Mouse (Mus musculus) liver, embryonic 15.5 days (tissue): Measurements from ENCODE around the gene Atp6v1g2. TPM values are rescaled to one million over a fixed set of nuclear protein-coding genes. Genes with fewer than 3 reads are reported as not detected.

Source experiments
- ATAC-seq: fragments of 200-750 bp; cut with Nextera tagmentation; 2 replicates; pipeline ENCODE4 v1.8.0; 2017; ENCODE audit warnings: moderate number of reproducible peaks, mild to moderate bottlenecking, moderate library complexity; ENCODE audit not compliant: insufficient read depth
- H3K27ac ChIP-seq: fragments of 300-500 bp; sonication (generic); replicated peaks from 2 replicates; pipeline ENCODE4 v1.5.1; 2015; ENCODE audit warnings: mild to moderate bottlenecking, inconsistent platforms
- H3K27me3 ChIP-seq: fragments of 300-500 bp; sonication (generic); 2 replicates; pipeline ENCODE4 v1.6.1; 2015; ENCODE audit warnings: mild to moderate bottlenecking, inconsistent platforms
- H3K36me3 ChIP-seq: fragments of 300-500 bp; sonication (generic); replicated peaks from 2 replicates; pipeline ENCODE4 v1.6.1; 2015; ENCODE audit warnings: moderate library complexity, mild to moderate bottlenecking, inconsistent platforms
- H3K4me1 ChIP-seq: fragments of 300-500 bp; sonication (generic); replicated peaks from 2 replicates; pipeline ENCODE4 v1.6.1; 2015; ENCODE audit warnings: inconsistent platforms
- H3K4me2 ChIP-seq: fragments of 300-500 bp; sonication (generic); 2 replicates; pipeline ENCODE4 v1.6.1; 2015; ENCODE audit warnings: moderate library complexity, mild to moderate bottlenecking, inconsistent platforms
- H3K4me3 ChIP-seq: fragments of 300-500 bp; sonication (generic); replicated peaks from 2 replicates; pipeline ENCODE4 v1.5.1; 2015; ENCODE audit warnings: mild to moderate bottlenecking, inconsistent platforms
- H3K9ac ChIP-seq: fragments of 300-500 bp; sonication (generic); 2 replicates; pipeline ENCODE4 v1.6.1; 2015; ENCODE audit warnings: moderate library complexity, mild to moderate bottlenecking, inconsistent platforms
- H3K9me3 ChIP-seq: fragments of 300-500 bp; sonication (generic); replicated peaks from 2 replicates; pipeline ENCODE4 v1.6.1; 2016; ENCODE audit warnings: inconsistent platforms
- WGBS: fragments of 180-500 bp; shearing (Covaris S2); methylation state at CpG from one replicate; pipeline ENCODE4 v1.1.7; 2015; ENCODE audit warnings: mixed read lengths; ENCODE audit not compliant: insufficient replicate concordance; 5-methylcytosine and 5-hydroxymethylcytosine counted together
- microRNA-seq: library from miRNA; unstranded; fragments of <30 nt; microRNA quantifications from one replicate; pipeline ENCODE4, GENCODE M21; 2016
- polyA plus RNA-seq: library from polyadenylated mRNA; unstranded; fragments of >200 nt; fragmentation: Nextera tagmentation; extraction: Ambion mirVana; gene quantifications from 2 replicates; pipeline ENCODE4 v1.2.1, GENCODE M21; 2015

The Atp6v1g2 gene
- polyA plus RNA-seq, 1 experiment from 2014 or later: 0.58 TPM

DNA sequence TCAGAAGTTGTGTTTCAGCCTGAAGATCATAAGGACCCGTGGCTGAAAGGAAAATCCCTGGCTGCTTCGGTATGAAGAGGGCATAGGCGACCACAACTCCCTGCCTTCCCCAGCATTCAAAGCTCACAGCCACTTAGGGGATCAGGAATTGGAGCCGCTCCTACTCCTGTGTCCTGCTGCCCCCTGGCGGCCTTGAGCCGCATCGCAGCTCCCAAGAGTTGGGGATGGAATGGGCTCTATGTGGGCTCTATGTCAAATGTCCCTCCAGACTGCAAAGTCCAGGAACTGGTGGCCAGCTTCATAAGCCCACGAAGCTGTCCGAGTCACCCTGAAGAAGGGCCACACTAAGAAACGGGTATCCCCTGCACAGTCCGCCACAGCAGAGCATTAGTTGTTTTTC lies 41.3 kb downstream of the Atp6v1g2 start:
- no peak for ATAC-seq
- Histone ChIP-seq H3K9ac (no peak overlapping the region), H3K9me3 (no peaks in the 10 kb centered on the region), H3K4me2 (no peak overlapping the region), H3K4me1 (no peaks in the 10 kb centered on the region; the same call in 1 of the 2 replicates), H3K36me3 (no peaks in the 10 kb centered on the region), H3K27ac (no peak overlapping the region), H3K4me3 (no peak overlapping the region), H3K27me3 (peaks cover 34% of the 10 kb centered on the region)
- WGBS: 3% methylated on average over 11 of the region's 11 CpGs

DNA sequence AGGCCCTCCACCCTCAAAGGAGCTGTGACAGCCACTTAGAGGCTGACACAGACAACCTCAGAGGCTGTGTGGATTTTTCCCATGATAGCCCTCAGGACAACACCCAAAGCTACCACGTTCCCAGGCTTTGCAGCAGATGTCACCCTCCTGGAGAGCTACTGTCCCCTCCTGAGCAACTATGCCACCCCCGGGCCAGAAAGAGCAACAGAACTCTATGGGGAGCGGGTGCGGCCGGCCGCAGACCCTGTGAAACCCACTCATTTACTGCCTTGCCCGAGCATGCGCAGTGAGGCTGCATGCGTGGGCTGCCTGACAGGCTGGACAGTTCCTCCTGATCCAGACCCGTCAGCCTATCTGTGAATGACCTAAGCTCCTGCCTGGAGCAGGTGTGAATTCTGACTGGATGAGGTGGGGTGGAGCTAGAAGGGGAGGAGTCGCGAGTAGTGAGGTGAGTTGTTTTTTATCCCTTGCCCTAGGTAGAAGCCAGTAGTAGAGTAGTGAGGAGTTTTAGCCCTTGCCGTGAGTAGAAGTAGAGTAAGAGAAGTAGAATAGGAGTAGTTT lies 42.9 kb downstream of the Atp6v1g2 start:
- Histone ChIP-seq H3K4me1 (no peaks in the 10 kb centered on the region; the same call in 1 of the 2 replicates), H3K9me3 (no peaks in the 10 kb centered on the region), H3K27ac (no peak overlapping the region), H3K4me3 (no peak overlapping the region), H3K27me3 (peaks cover 34% of the 10 kb centered on the region), H3K4me2 (no peak overlapping the region), H3K9ac (no peak overlapping the region), H3K36me3 (no peaks in the 10 kb centered on the region)
- no peak for ATAC-seq
- 20% methylated on average over 13 of the region's 13 CpGs for WGBS

DNA sequence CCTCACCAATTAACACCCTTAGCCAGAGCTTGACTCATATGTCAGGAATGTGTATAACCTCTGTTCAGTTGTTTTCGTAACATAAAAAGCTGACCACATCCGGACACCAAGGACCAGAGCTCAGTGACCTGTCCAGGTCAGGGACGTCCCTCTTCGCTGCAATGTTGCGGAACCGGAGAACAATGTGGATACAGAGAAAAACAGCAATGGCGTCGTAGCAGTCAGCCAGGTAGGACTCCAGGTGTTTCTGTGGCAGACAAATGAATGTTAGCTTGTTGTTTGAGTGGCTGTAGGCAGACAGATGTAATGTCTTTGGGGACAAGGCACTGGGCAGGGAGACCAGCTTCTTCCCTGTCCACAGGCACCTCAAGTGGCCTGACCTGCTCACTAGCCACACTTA lies 44.6 kb downstream of the Atp6v1g2 start:
- Histone ChIP-seq H3K4me3 (no peak overlapping the region), H3K36me3 (no peaks in the 10 kb centered on the region), H3K27ac (no peak overlapping the region), H3K4me1 (no peaks in the 10 kb centered on the region; the same call in 1 of the 2 replicates), H3K4me2 (no peak overlapping the region), H3K9me3 (no peaks in the 10 kb centered on the region), H3K27me3 (peaks cover 34% of the 10 kb centered on the region), H3K9ac (no peak overlapping the region)
- WGBS: 64% methylated on average over 8 of the region's 8 CpGs
- ATAC-seq: no peak

DNA sequence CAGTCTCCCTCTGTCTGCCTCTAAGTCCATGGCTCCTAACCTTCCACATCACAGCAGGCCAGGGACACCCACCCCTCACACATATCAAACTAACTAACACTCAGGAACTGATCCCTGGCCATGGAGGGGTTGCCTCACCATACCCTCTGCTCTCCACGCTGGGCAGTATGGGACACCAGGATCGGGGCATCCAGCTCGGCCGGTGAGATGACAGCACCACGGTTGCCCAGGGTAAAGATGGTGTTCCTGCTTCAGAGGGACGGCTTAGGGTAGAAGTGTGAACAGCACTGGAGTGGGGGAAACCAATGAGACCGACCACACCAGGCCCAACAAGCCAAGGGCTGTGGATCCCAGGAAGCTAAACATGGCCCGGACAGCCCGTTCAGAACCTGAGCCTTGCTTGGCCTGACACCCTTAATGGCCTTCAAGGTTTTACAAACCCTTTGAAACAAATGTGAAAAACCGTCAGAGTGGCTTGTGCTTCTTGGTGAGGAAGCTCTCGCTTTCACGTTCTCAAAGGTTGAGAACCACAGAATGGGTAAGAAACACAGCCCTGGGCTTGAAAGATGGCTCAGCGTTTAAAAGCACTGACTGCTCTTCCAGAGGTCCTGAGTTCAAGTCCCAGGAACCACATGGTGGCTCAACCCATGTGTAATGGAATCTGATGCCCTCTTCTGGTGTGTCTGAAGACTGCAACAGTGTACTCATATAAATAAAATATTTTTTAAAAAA lies 45.7 kb downstream of the Atp6v1g2 start:
- no peak overlapping the region for H3K4me2 ChIP-seq
- H3K9me3 ChIP-seq: no peaks in the 10 kb centered on the region
- no peak for ATAC-seq
- H3K9ac ChIP-seq: no peak overlapping the region
- no peaks in the 10 kb centered on the region; the same call in 1 of the 2 replicates for H3K4me1 ChIP-seq
- peaks cover 34% of the 10 kb centered on the region for H3K27me3 ChIP-seq
- H3K36me3 ChIP-seq: no peaks in the 10 kb centered on the region
- no peak overlapping the region for H3K4me3 ChIP-seq
- H3K27ac ChIP-seq: no peak overlapping the region
- WGBS: 69% methylated on average over 13 of the region's 13 CpGs

DNA sequence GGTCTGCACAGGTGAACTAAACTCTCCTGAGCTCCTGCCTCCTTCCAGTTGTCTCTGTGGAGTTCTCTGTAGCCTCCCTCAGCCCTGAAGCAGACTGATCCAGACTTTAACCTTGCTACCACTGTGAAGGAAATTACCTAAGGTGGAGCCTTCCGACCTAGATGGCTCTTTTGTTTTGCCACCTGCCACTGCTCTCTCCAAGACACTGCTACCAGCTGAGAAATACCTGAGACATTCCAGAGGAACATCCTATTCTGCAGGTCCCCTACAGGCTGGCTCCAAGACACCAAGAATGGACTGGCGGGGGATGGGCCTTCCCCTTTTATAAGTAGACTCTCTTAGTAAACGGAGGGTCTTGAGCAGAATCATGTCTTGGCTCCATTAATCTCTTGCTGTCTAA lies 46.8 kb downstream of the Atp6v1g2 start:
- no peak for ATAC-seq
- Histone ChIP-seq H3K27ac (no peak overlapping the region), H3K4me2 (no peak overlapping the region), H3K4me3 (no peak overlapping the region), H3K9me3 (no peaks in the 10 kb centered on the region), H3K9ac (no peak overlapping the region), H3K4me1 (no peaks in the 10 kb centered on the region), H3K27me3 (peaks cover 28% of the 10 kb centered on the region), H3K36me3 (no peaks in the 10 kb centered on the region)
- 52% methylated on average over 3 of the region's 3 CpGs for WGBS

DNA sequence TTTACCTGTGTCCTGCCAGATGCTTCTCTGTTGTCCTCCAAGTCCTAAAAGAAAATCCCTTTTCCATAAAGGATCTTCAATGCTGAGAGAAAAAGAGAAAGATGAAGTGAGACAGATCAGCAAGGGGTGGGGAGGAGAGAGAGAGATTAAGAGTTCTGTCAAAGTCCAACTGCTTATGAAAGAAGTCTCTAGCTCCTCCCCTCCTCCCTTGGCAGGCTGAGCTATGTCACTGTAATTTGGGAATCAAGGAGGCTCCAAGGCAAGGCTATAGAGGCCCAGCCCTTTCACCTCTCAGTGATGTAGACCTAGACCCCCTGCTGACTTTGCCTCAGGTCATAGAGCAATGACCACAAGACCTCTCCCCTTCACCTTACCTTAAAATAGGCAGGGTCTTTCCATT lies 52.0 kb downstream of the Atp6v1g2 start:
- H3K4me3 ChIP-seq: no peak overlapping the region
- H3K9ac ChIP-seq: no peak overlapping the region
- no peaks in the 10 kb centered on the region for H3K36me3 ChIP-seq
- no peaks in the 10 kb centered on the region for H3K4me1 ChIP-seq
- no peak for ATAC-seq
- peaks cover 8% of the 10 kb centered on the region for H3K27me3 ChIP-seq
- no peaks in the 10 kb centered on the region for H3K9me3 ChIP-seq
- H3K27ac ChIP-seq: no peak overlapping the region
- H3K4me2 ChIP-seq: no peak overlapping the region

Small RNA genes lying within 50 kb of the gene (microRNA-seq; reads per million reads assigned to microRNA genes)
- gene Mir6973a: not detected
- not detected for gene Mir6974
- 2.0 reads per million for gene Mir6975
- 1.3 reads per million for gene Mir8094

Other genes with a start within 250 kb of the Atp6v1g2 start
- gene Vars, start 232.7 kb upstream of the Atp6v1g2 start, polyA plus RNA-seq: 99.0 and 133 TPM in 2 replicates
- 0.09 and 0.12 TPM in 2 replicates for gene Vwa7, start 217.1 kb upstream of the Atp6v1g2 start, polyA plus RNA-seq
- gene Sapcd1, start 205.6 kb upstream of the Atp6v1g2 start, polyA plus RNA-seq: 2.2 and 2.3 TPM in 2 replicates
- 3.4 and 4.3 TPM in 2 replicates for gene Msh5, start 186.9 kb upstream of the Atp6v1g2 start, polyA plus RNA-seq
- gene Clic1, start 183.7 kb upstream of the Atp6v1g2 start, polyA plus RNA-seq: 120 and 122 TPM in 2 replicates
- 18.6 and 22.8 TPM in 2 replicates for gene Ddah2, start 174.6 kb upstream of the Atp6v1g2 start, polyA plus RNA-seq
- gene Ly6g6c, start 168.3 kb upstream of the Atp6v1g2 start, polyA plus RNA-seq: 0.21 and 0.40 TPM in 2 replicates
- gene Mpig6b, start 167.5 kb upstream of the Atp6v1g2 start, polyA plus RNA-seq: 3.2 and 4.4 TPM in 2 replicates
- 0.12 and 0.26 TPM in 2 replicates for gene Ly6g6e, start 156.8 kb upstream of the Atp6v1g2 start, polyA plus RNA-seq
- gene Ly6g6d, start 155.6 kb upstream of the Atp6v1g2 start, polyA plus RNA-seq: 0.41 and 0.70 TPM in 2 replicates
- 5.1 and 7.0 TPM in 2 replicates for gene Ly6g6f, start 148.1 kb upstream of the Atp6v1g2 start, polyA plus RNA-seq
- 50.0 and 53.2 TPM in 2 replicates for gene Abhd16a, start 144.4 kb upstream of the Atp6v1g2 start, polyA plus RNA-seq
- not detected in 2 replicates for gene Ly6g5c, start 125.4 kb upstream of the Atp6v1g2 start, polyA plus RNA-seq
- gene Ly6g5b, start 118.2 kb upstream of the Atp6v1g2 start, polyA plus RNA-seq: 0.23 and 0.24 TPM in 2 replicates
- gene Gpank1, start 112.2 kb upstream of the Atp6v1g2 start, polyA plus RNA-seq: 12.8 and 15.5 TPM in 2 replicates
- 125 TPM in 2 replicates for gene Csnk2b, start 111.6 kb upstream of the Atp6v1g2 start, polyA plus RNA-seq
- gene D17H6S53E, start 107.3 kb upstream of the Atp6v1g2 start, polyA plus RNA-seq: 2.2 and 2.5 TPM in 2 replicates
- 853 and 907 TPM in 2 replicates for gene Apom, start 101.6 kb upstream of the Atp6v1g2 start, polyA plus RNA-seq
- 19.3 and 20.0 TPM in 2 replicates for gene Bag6, start 98.5 kb upstream of the Atp6v1g2 start, polyA plus RNA-seq
- gene Prrc2a, start 68.8 kb upstream of the Atp6v1g2 start, polyA plus RNA-seq: 46.9 and 52.2 TPM in 2 replicates
- gene Aif1, start 57.6 kb upstream of the Atp6v1g2 start, polyA plus RNA-seq: 20.5 and 22.2 TPM in 2 replicates
- 40.1 and 40.2 TPM in 2 replicates for gene Lst1, start 45.2 kb upstream of the Atp6v1g2 start, polyA plus RNA-seq
- 1.2 and 2.0 TPM in 2 replicates for gene Ltb, start 39.2 kb upstream of the Atp6v1g2 start, polyA plus RNA-seq
- 0.31 and 0.36 TPM in 2 replicates for gene Tnf, start 31.7 kb upstream of the Atp6v1g2 start, polyA plus RNA-seq
- gene Lta, start 28.3 kb upstream of the Atp6v1g2 start, polyA plus RNA-seq: 0.06 TPM in 1 of 2 replicates, not detected in the other
- 0.24 TPM in 1 of 2 replicates, not detected in the other for gene Gm16181, start 12.8 kb upstream of the Atp6v1g2 start, polyA plus RNA-seq
- 3.2 and 3.6 TPM in 2 replicates for gene Nfkbil1, start 2.1 kb downstream of the Atp6v1g2 start, polyA plus RNA-seq
- gene Ddx39b, start 8.1 kb downstream of the Atp6v1g2 start, polyA plus RNA-seq: 141 and 150 TPM in 2 replicates
- 99.7 and 119 TPM in 2 replicates for gene H2-D1, start 29.1 kb downstream of the Atp6v1g2 start, polyA plus RNA-seq
- 0.58 and 0.70 TPM in 2 replicates for gene H2-Q1, start 86.7 kb downstream of the Atp6v1g2 start, polyA plus RNA-seq
- gene H2-Q2, start 108.6 kb downstream of the Atp6v1g2 start, polyA plus RNA-seq: 0.94 and 1.4 TPM in 2 replicates
- gene H2-Q4, start 146.0 kb downstream of the Atp6v1g2 start, polyA plus RNA-seq: 2.2 and 2.7 TPM in 2 replicates
- gene H2-Q6, start 191.2 kb downstream of the Atp6v1g2 start, polyA plus RNA-seq: 9.5 and 11.9 TPM in 2 replicates
- 18.4 and 18.7 TPM in 2 replicates for gene H2-Q7, start 205.5 kb downstream of the Atp6v1g2 start, polyA plus RNA-seq
- 322 and 403 TPM in 2 replicates for gene H2-Q10, start 236.4 kb downstream of the Atp6v1g2 start, polyA plus RNA-seq